Mouse (Mus musculus): Measurements from ENCODE around the gene Cog1.

- TF ChIP-seq CTCF (IDR thresholded peaks at IDR 0.05; ENCODE audit: low read depth, low read length) (no peak), POLR2A (IDR thresholded peaks at IDR 0.05; ENCODE audit: insufficient read depth, low read length) (no peak)
Measured at GRCm38 (mm10) chr11:113683957-113684706, 35.2 kb downstream of the Cog1 start, which contains the start of the genes Fam104a and D11Wsu47e.

Data from ES-Bruce4 (cell line).